Mouse (Mus musculus): ENCODE data around the gene Psmc2.
A peak's percentile ranks its signal among the peaks of the same experiment; 100 is the strongest.

Gene Psmc2

DNA sequence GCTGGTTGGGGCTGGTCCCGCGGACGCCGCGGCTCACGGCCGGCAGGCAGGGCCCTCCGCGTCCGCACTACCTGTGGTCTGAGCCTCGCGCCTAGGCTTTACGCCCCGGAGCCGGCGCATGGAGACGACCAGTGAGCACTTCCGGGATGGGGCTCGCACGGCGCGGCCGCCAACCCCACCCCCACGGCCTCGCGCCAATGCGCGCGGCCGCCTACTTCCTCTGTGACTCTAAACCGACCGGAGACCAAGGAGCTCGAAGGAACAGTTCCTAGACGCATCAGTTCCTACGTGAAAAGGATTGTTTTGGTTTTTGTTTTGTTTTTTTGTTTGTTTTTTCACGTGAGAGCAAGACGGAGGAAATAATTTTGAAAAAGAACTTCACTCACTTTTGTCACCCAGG lies at the start of gene Psmc2, which contains the start of gene Dnajc2:
Gene Psmc2 (plus strand): TSS at position 231 of the 400 bp plus-strand sequence.
Gene Dnajc2 (minus strand): TSS at position 199 of the 400 bp plus-strand sequence.
- DNase-seq (ENCODE audit: low spot score): peak; percentile 92

DNA sequence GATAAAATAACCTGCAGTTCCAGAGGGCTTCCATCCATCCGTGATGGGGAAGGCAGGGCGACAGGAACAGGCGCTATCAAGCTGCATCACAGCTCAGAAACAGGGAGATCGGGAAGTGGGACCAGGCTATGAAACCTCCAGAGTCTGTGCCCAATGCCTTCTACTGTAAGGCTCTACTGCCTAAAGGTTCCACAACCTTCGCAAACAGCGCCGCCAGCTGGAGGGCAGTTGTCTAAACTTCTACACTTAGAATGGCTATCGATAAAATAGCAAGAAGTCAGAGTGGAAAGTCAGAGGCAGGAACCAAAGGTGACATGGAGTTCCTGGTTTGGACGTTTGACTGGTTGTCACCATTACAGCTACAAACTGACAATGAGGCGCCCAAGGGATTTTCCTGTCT lies 49.5 kb upstream of the Psmc2 start:
- peak; percentile 94 for DNase-seq (ENCODE audit: low spot score)

DNA sequence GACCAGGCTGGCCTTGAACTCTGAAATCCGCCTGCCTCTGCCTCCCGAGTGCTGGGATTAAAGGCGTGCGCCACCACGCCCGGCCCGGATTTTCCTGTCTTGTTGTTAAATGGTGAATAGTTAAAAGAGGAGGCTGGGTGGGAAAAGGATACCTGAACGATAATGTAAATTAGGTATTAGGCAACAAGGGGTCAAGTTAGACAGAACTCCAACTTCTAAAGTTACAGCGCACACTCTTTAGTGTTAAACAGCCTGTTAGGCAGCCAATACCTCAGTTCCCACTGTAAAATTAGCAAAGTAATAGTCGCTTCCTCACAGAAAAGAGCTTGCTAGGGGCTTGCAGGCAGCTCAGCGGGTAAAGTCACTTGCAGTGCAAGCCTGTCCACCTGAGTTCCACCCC lies 49.0 kb upstream of the Psmc2 start:
- no peak for DNase-seq (ENCODE audit: low spot score)

DNA sequence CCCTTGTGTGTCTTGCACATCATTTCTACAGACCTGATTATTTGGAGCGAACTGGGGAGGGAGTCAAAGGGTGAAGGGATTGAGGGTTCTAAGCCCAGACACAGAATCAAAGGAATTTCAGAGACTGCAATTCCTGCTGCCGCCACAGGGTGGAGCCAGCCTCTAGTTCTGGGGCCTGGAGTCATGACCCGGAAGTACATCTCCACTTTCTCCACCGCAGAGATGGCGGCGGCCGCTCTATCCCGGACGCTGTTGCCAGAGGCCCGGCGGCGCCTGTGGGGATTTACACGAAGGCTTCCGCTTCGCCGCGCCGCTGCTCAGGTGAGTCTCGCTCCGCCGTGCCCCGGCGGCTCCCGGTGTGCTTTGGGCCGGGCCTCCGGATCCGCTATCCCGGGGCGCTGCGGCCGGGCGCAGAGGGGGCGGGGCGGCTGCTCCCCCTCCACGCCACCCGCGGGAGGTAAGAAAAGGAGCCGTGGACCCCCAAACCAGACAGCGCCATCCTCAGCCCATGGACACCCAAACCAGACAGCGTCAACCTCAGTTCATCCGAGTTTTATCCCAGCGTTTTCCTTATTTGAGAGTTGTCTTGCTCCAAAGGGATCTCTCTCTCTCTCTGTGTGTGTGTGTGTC lies 48.0 kb upstream of the Psmc2 start, which contains the start of gene Pmpcb:
Gene Pmpcb (plus strand): TSS at position 186 of the 630 bp plus-strand sequence.
- peak; percentile 92 for DNase-seq (ENCODE audit: low spot score)

DNA sequence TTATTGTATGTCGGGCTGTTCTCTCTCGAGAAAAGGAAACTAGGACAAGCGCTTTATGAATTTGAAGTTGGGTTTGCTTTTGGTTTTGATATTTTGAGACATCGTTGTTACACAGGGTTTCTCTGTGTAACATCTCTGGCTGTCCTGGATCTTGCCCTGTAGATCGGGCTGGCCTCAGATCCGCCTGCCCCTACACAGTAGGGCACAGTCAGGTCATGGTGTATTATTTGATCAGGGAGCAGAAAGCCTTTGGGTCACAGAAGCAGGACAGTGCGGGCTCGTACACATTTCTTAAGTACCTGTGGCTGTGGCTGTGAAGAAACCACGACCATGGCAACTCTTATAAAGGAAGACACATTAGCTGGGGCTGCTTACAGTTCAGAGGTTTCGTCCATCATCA lies 47.5 kb upstream of the Psmc2 start:
- DNase-seq (ENCODE audit: low spot score): no peak

DNA sequence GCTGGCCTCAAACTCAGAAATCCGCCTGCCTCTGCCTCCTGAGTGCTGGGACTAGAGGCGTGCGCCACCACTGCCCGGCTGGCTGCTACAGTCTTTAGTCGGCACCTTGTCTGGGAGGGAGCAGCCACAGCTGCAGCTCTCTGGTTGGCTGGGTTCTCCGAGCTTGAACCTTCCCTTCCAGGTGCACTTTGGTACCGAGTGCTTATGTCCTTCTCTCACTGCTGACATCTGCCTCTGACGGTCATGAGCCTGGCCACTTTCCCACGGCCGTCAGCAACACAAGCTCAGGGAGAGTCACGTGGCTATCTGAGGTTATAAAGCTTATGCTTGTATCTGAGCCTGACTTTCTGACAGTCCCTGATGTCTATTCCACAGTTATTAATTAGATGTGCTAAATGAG lies 46.0 kb upstream of the Psmc2 start:
- no peak for DNase-seq (ENCODE audit: low spot score)

DNA sequence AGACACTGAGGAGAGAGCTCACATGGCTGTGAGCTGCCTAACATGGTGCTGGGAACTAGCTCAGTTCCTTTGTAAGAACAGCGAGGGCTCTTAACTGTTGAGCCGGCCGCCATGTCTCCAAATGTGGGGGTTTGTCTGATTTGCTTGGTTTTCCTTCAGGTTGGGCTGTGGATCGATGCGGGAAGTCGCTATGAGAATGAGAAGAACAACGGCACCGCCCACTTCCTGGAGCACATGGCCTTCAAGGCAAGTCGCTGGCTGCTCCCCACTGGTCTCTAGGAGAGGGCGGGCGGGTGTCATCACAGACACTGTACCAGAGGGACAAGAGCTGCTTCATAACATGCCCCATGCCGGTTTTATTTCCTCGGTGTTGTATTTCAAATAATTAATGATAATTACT lies 45.2 kb upstream of the Psmc2 start:
- DNase-seq (ENCODE audit: low spot score): no peak

DNA sequence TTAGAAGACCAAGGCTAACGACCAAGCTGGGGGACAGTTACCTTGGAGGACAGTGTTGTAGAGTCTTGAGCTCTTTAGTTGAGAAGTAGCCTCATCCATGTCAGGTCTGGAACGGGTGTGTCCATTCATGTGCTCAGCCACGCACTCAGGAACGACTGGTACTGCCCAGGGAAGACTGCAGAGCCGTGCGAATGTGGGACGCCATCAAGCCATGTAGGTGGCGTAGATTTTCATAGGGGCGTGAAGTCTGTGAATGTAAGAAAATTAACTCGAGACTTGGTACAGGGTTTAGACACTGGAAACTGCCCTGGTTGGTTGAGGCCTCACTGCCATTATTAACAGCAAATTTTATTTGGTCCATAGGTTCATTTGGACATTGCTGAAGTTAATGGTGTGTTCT lies 41.5 kb upstream of the Psmc2 start:
- DNase-seq (ENCODE audit: low spot score): no peak

DNA sequence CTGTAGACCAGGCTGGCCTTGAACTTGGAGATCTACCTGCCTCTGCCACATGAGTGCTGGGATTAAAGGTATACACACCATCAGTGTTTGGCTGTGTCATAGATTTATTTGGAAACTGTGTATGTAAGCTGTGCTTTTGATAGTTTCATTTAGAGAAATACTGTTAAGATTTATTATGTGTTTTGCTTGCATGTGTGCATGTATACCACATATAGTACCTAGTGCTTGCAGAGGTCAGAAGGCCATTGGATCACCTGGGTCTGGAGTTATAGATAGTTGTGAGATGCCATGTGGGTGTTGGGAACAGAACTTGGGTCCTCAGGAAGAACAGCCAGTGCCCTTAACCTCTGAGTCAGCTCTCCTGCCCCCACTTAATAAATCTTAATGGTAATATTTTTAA lies 40.4 kb upstream of the Psmc2 start:
- no peak for DNase-seq (ENCODE audit: low spot score)

DNA sequence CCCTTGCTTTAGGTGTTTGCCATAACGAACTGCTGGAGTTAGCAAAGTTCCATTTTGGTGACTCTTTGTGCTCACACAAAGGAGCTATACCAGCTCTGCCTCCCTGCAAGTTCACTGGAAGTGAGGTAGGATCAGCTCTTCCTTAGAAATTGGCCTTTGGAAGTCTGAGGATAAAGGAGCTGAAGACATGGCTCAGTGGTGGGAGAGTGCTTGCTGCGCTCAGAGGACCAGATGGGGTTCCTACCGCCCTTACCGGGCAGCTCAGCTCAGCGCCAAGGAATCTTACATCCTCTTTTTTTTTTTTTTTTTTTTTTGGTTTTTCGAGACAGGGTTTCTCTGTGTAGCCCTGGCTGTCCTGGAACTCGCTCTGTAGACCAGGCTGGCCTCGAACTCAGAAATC lies 39.1 kb upstream of the Psmc2 start:
- no peak for DNase-seq (ENCODE audit: low spot score)

DNA sequence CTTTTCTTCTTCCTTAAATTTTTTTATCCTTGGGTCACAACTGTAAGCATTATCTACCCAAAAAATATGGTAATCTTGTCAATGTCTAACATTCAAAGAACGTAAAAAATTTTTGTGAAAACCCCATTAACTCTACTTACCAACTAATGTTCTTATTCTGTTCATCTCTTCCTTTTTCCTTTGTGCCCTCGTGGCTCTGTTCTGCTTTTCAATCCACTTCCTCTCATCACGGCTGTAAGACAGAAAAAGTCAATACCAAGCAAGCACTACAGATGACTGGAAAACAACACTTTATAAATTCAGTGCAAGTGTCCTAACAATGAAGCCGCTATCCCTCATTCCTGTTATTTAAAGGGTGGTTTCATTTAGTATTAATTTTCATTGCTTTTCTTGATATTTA lies 16.6 kb upstream of the Psmc2 start:
- no peak for DNase-seq (ENCODE audit: low spot score)

DNA sequence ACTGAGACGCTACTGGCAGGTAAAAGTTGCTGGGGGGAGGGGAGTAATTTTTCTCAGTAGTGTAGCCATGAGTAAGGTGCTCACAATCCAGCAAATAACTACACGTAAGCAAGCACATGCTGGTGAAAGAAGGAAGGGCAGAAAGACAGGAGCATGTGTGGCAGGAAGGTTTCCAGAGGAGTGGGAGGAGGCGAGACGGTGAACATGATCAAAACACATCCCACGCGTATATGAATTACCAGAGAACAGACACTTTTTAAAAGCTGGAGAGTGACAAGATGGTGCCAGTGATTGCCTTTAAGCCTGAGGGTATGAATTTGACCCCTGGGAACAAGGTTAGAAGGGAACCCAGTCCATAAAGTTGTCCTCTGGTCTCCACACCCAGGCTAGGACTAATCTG lies 15.2 kb upstream of the Psmc2 start:
- DNase-seq (ENCODE audit: low spot score): no peak

DNA sequence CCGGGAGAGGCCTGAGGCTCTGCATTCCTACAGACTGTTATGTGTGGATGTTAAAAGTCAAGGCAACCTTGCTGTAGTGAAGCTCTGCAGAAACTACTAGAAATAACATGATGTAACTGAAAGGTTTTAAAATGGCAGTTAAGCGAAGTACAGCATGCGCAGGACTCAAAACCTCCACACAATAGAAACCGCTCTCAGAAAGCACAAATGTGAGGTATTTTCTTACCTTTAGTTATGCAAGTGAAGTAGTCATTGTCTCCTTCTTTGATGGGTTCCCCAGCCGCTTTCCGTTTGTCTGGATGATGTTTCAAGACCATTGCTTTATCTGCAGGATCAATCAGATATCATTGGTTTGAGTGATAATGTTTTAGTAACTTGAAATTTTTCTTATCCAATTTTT lies 8.6 kb upstream of the Psmc2 start:
- DNase-seq (ENCODE audit: low spot score): no peak

DNA sequence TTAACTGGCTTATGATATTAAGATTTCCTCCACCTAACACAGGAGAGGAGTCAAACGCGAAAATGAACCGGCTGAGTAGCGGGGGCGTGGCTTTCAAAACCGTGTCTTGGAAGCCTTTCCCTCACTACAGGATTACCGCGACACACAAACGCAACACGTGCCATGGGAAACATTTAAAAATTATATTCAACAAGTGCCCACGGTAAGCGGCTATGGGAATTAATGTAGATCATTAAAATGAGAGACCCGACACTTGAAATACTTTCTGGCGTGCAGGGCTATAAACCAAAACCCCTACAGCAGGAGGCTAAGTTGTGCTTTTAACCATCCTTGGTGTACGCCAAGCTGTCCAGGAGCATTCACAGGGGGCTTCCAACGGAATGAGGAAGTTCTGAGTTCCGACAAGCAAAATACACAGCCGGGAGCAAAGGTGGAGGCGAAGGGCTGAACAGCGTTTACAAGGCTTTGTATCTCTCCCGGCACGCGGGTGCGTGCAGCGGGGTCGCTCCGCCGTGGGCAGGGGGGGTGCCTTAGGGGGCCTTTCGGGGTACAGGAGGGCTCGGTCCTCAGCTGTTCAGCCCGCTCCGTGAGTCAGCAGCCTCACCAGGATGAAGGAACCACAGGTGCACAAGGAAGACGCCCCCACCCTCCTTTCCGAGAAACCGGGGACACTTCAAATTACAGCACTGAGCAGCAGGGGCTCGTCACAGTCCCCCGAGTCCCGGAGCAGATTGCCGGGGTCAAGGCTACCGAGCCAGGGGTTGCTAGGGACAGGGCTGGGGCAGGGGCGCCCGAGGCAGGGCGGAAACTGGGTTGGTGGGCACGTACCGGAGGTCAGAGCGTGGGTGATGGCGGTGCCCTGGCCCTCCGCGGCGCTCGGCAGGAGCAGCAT lies 676 bp upstream of the Psmc2 start:
- peak; percentile 55 for DNase-seq (ENCODE audit: low spot score)

DNA sequence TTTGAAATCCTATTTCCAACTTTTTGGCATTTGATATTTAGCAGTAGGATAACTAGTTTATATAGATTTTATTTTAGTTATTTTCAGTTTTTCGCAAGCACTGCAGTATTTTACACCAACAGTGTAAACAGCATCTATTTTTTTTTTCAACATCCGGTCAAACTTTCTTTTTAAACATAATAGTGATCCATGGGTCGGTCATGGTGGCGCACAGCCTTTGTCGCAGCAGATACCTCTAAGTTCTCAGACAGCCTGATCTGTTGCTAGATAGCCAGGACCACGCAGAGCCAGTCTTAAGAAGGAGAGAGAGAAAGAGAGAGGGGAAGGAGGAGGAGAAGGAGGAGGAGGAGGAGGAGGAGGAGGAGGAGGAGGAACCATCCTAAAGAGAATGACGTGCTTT lies 693 bp downstream of the Psmc2 start:
- no peak for DNase-seq (ENCODE audit: low spot score)

DNA sequence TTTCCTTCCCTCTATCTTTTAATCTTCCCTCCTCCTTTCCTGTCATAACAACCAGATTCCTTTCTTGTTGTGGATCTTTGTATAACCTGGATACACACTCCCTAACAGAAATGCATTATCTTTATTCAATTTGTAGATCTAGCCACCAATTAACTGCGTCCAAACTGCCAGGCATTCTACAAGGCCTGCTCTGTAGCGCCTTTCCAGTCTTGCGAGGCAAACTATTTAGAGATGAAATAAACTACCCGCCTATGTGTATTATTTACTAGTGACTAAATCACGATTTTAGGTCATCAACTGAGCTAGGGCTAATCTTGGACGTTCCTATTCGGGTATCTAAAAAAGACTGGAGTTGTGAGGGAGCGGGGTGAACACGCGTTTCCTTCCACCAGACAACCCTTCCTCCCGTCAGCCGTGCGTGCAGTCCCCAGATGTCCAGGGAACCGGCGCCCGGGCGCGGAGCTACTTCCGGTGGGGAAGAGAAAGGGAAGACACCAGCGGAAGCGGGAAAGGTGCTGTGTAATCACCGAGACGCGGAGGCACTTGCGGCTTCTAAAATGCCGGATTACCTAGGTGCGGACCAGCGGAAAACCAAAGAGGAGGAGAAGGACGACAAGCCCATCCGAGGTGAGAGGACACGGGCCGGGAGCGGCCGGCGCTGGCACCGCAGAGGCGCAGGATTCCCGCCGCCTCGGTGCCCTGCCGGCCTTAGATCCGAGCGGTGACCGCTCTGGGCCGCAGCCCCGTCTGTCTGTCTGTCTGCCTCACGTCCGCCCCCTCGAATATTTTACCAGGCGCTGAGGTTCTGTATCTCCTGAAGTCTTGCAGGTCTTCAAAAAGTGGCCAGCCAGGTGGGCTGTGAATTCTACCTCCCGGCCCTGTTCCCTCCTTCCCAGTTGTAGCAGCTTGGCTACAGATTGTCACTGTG lies 1.4 kb downstream of the Psmc2 start:
- peak; percentile 91 for DNase-seq (ENCODE audit: low spot score)

DNA sequence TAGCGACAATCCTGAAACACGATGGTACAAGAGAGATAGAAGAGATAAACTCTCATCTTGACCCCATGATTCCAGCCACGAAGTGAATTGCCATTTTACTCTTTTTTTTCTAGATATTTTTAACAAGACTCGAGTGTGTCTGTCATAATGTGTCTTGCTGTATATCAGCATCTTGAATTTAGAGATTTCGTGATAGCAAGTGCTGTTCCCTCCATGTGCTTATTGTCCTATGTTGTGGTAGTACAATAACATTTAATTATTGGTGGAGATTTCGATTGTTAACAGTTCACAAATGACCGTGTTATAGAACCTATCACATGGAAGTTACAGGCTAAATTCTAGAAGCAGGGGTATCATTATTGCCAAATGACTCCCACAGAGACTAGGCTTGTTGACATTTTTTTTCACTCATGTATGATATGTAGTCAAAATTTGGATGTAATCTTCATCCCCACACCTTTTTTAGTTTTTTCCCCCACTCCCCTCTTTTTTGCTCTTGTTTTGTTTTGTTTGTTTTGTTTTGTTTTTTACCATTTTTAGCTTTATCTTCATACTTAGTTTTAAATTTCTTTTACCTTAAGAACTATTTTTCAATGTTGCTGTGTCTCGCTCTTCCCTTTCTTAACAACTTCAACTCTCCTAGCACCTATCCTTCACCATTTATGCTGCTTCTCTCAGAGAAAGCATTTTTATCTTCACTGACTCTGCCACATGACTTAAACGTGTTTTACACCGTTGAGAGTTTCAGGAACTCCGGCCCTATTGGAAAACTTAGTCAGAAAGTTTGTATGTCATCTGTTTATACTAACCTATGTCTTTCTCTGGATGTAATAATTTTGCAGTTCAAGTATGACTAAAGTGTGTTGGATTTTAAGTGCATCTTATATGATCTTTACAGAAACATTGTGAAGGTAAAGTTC lies 2.4 kb downstream of the Psmc2 start:
- no peak for DNase-seq (ENCODE audit: low spot score)

DNA sequence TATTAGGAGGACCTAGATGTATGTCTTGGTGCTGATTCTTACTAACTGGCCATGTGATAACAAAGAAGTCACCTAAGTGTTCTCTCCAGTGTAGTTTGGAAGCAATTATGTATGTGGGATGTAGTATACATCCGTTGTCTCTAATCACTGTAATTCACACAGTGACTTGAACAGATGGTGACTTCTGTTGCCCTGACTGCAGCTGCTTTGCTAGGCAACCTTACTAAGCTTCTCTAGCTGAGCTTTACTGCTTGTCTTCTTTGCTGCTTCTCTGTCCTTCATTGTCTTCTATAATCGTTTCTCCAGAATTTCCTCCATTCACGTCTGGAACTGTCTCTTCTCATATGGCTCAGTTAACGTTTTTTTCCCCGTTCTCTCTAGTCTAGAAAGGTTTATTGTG lies 4.0 kb downstream of the Psmc2 start:
- DNase-seq (ENCODE audit: low spot score): no peak

DNA sequence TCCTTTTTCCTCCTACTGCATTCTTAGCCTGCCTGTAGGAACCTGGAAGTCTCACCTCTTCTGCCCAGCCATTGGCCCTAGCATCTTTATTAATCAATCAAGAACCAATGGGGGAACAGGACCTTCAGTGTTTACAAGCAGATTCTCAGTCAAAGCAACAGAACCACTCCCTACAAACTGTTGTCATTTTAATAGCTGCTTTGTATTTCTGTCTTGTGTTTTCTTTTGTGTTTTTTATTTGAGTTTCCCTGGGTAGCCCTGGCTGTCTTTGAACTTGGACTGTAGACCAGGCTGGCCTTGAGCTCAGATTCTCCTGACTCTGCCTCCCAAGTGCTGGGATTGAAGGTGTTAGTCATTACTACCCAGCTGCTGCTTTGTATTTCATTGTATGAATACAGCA lies 7.1 kb downstream of the Psmc2 start:
- DNase-seq (ENCODE audit: low spot score): no peak

DNA sequence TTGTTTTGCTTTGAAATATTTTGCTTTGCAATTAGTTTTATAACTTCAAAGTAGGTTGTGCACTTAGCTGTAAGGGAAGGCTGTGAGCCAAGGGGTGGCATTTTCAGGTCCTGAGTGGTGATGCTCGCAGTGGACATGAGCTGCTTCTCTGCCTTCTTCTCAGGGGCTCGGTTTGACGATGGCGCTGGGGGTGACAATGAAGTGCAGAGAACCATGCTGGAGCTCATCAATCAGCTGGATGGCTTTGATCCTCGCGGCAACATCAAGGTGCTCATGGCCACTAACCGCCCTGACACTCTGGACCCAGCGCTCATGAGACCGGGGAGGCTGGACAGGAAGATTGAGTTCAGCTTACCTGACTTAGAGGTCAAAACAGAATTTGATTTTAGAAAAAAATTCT lies 17.8 kb downstream of the Psmc2 start:
- no peak for DNase-seq (ENCODE audit: low spot score)

DNA sequence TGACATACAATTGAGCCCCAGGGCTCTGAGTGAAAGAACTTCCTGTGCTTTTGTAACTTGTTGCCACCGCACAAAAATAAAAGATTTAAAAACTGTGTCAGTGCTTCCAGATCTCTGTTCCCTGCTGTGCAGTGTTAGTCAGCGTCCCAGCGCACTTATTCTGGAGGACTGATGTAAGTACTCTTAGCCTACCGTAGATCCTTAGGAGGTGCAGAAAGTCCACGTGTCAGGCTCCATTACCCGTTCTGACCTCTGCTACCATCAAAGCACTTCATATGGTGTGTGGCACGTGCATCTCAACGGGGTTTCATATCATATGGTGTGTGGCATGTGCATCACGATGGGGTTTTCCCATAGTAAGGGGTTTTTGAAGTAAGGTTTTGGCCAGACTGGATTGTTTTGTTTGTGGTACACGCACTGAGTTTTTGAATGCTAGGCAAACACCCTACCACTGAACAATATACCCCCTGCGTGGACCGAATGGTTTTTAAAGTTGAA lies 18.7 kb downstream of the Psmc2 start:
- DNase-seq (ENCODE audit: low spot score): no peak

Data from testis, postnatal 10 days (tissue).